Mouse (Mus musculus): ENCODE measurements around the gene Rnf225.

GRCm38 (mm10) chr7:12891334-12891733 lies 35.9 kb upstream of the Rnf225 start:
- TF ChIP-seq POLR2A (IDR thresholded peaks at IDR 0.05; ENCODE audit: low read depth, low read length) (no peak), CTCF (IDR thresholded peaks at IDR 0.05; ENCODE audit: borderline replicate concordance, insufficient read depth, low read length) (no peak)

Measured in embryonic fibroblast, embryonic 13.5 days (primary cell).